Mouse (Mus musculus) 3T3-L1 (cell line): ENCODE results near the gene Kdm1a.
A peak's percentile ranks its signal among the peaks of the same experiment; 100 is the strongest.

Experiments
- DNase-seq: peaks from one replicate; pipeline ENCODE4 v3.0.0-alpha.2; 2015; ENCODE audit warnings: low read depth, low spot score

The Kdm1a gene

DNA sequence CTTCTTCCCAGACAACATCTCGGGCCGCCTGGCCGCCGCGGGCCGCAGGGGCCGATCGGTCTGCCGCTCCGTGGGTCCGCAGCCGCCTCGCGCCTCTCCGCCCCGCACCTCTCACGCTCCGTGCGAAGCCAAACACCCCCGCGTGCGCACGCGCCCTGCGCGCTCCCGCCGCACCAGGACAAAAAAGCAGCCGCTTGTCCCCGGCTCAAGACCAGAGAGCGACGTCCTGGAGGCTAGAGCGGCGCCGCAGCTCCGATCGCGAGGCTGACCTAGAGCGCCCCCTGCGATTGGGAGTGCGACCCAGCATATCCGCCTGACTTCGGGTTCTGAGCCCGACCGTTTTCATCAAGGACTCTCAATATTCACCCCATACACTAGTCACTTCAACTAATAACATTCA is at the start of gene Kdm1a:
Gene Kdm1a, minus strand, starts transcription at position 156 of the 400 bp plus-strand sequence.
- peak; percentile 90 for DNase-seq

DNA sequence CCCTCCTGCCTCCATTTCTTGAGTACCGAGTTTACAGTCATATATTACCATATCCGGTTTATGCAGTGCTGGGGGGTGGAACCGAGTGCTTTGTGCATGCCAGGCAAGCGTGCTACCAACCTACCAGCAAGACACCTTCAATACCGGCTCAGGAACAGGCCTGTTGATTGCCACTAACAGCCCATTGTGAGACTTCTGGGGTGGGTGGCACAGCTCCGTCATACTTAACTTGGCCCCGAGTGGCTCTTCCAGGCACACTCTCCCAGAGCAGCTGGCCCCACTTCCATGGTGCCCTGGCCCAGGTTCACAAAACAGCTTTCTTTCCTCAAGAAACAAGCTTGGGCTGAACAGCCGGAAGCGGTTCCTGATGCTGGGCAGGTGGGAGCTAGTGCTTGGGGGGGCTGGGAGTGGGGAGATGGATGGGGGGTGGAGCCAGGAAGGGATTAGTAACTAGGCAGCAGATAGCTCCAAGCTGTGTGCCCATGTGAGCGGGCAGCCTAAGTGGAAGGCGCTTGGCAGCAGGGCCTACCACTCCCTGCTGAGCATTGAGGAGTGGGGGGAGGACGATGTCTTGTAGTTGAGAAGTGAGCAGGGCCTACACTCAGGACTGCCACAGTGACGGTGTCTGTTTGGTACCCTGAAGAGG is 49.5 kb upstream of the Kdm1a start:
- no peak for DNase-seq

DNA sequence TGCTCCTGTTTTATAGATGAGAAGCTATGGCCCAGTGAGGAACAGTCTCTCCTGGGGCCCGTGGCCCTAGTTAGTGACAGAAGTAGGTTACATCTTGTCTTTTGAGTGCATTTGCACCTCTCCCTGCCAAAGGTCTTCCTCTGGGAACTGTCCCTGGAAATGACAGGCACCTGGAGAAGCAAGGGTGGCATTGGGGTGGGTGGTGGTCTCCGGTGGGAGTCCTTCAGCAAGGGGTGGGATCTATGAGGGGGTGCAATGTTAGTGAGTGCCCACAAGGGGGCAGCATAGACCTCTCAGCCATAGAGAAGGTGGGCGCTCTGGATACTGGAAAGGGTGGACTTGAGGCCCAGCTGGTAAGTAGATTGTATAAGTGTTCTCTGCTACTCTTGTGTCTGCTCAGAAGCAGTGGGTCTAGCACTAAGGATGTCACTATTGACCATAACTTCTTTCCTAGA is 48.9 kb upstream of the Kdm1a start:
- DNase-seq = peak; percentile 54

DNA sequence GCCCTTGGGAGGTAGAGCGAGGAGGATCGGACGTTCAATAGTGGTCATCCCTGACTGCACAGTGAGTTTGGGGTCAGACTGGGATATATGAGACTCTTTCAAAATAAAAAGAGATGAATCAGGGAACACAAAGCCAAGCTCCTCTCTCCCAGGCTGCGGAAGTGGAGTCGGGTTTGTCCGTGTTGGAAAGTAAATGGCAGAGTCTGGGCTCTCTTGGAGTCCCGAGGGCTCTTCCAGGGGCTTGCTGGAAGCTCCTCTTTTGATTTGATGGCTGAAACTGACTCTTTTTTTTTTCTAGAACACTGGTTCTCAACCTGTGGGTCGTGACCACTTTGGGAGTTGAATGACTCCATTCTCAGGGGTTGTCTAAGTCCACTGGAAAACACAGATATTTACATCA is 47.7 kb upstream of the Kdm1a start:
- DNase-seq = peak; percentile 52

DNA sequence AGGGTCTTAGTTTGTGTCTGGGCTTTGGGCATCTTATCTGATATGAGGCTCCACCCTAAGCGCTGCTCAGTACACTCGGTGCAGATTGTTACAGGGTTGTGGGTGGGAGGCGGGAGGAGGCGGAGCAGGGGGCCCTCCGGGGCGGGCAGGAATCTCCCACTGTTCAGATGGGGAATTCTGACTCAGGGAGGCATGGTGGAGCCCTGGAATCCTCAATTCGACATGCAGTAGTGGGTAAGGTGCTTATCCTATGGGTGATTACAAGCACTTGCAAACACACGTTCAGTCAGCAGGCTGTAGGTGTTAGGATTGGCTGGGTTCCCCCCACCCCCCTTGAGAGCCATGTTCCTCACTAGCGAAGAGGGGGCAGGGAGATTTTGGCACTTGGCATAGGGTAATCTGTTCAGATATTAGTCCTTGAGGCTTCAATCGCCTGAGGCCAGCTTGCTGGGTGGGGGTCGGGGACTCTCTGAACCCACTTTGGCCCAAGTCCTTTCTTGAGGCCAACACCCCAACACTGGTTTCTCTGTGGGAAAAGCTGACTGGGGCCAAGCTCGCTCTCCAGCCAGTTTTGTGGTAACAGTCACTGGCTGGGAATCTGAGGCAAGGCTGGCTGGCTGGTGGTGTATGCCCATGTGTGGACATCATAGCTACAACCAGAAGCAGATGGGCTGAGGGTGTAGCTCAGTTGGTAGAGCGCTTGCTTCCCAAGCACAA is 47.1 kb upstream of the Kdm1a start:
- peak; percentile 82 for DNase-seq

DNA sequence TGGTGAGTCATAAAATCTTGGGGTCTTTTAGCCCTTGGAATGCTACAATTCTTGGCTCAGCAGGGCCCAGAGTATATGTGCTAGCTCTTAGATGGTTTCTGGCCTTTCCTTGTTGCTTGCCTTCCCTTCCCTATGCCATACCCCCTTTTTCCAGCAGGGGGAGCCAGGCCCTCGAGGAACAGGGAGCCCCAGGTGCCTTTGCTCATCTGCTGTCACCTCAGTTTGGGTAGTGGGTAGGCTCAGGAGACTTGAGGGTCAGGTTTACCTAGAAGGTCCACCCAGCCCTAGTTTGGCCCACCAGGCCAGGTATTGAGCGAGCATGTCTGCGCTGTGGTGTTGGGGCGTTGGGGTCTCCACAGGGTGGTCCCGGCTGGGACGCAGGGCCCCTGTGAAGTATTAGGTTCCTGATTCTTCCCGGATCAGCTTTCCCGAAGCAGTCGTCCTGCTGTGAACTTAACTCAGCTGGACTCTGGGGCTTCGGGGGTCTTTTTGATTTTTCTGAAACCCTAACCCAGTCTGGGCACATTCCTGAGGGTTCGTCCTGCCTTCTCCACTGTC is 46.5 kb upstream of the Kdm1a start:
- DNase-seq = peak; percentile 85

DNA sequence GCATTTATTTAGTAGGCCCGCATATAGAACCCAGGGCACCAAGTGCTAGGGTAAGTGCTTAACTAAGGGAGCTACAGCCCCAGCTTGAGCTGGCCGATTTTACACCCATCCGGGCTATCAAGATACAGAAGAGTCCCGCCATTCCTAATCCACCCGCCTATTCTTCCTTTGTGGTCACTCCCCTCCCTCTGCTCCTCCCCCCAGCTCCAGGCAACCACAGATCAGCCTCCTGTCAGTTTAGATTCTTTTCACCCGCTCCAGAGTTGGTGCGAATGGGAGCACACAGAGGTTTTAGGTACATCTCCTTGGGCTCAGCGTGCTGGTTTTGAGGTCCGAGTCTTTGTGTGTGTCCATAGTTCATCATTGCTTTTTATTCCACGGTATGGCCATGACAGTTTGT is 36.4 kb upstream of the Kdm1a start:
- DNase-seq = no peak

DNA sequence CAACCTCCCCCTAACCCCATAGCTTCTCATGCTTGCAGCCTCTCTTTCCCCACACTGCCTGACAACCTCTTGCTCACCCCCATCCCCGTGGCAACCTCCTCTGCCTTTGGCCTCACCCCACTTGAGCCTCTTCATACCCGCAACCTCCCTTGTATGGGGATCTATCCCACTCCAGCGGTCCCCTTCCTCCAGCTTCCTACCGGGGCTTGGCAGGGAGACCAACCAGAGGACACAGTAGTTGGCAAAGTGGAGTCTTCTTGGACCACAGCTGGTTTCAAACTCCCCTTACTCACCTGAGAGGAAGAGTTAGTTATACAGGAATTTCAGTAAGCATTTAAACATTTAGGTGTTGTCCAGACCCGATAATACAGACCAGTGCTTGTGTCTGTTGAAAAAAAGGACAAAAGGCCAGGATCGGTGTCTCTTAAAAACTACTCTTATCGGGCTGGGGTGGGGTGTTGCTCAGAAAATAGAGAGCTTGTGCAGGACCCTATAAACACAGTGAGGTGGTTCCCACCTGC is 35.8 kb upstream of the Kdm1a start:
- DNase-seq = no peak

DNA sequence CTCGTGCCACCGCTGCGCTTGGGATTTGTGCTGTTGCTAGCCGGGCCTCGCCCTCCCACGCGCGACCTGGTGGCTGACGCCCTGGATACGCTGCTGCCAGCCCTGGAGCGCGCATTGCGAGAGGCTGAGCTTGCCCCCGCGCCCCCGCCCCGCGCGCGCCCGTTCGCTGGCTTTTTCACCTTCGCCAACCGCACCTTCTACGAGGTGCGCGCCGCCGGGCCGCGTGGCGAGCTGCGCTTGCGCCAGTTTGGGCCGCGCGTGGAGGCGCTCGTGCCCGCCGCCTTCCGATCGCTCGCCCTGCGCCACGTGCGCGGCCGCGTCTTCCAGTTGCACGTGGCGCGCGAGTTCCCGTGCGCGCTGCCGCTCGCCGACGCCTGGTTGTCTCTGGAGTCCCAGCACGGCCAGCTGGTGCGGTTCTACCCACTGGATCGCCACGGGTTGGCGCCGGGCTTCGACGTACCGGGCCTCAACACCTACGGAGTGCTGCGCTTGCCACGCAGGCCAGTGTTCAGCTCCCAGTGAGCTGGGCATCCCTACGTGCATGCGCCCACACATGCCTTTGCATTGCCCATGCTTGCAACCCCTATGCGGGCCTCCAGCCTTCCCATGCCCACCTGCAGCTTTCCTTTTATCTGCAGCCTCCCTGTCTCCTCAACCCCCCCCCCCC is 35.2 kb upstream of the Kdm1a start:
- DNase-seq = no peak

DNA sequence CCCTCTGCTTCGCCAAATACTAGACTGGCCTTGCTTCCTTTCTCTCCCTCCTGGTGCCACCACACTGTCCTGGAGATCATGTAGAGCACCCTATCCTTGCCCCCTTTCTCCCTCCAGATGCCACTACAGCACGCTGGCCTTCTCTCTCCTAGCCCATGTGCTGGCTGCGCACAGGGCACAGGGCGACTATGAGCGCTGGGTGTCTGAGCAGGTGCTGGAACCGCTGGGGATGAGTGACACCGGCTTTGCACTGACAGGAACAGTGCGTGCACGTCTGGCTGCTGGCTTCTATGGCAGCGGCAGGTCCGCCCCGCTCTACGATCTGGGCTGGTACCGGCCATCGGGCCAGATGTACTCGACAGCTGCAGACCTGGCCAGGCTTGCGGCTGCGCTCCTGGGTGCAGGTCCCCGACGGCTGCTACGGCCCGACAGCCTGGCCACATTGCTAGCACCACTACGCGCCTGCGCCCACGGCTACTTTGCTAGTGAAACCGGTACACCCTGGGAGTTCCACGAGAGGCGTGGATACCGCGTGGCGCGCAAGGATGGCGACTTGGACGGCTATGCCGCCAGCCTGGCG is 34.5 kb upstream of the Kdm1a start:
- DNase-seq = no peak

DNA sequence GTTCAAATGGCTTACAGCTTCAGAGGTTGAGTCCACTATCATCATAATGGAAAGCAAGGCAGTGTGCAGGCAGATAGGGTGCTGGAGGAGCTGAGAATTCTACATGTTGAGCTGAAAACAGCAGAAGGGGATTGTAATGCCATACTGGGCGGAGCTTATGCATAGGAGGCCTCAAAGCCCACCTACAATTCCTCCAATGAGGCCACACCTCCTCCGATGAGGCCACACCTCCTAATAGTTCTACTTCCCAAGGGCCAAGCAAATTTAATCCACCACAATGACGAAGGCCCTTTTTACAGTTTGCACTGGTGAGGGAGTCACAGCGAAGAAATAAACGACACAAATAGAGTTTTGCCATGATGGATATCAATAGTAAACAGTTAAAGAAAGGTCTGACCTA is 34.0 kb upstream of the Kdm1a start:
- DNase-seq = no peak

DNA sequence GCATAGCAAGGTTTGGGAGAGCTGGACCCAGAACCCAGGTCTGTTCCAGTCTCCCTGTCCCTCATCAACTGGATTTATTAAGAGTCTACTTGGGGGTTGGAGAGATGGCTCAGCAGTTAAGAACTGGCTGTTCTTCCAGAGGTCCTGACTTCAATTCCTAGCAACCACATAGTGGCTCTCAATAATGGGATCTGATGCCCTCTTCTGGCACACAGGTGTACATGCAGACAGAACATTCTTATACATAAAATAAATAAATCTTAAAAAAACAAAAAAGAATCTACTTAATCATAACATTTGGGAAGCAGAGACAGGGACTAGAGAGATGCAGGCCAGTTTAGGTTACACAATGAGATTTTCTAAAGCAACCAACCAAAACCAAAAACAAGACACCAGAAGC is 33.5 kb upstream of the Kdm1a start:
- DNase-seq = no peak

DNA sequence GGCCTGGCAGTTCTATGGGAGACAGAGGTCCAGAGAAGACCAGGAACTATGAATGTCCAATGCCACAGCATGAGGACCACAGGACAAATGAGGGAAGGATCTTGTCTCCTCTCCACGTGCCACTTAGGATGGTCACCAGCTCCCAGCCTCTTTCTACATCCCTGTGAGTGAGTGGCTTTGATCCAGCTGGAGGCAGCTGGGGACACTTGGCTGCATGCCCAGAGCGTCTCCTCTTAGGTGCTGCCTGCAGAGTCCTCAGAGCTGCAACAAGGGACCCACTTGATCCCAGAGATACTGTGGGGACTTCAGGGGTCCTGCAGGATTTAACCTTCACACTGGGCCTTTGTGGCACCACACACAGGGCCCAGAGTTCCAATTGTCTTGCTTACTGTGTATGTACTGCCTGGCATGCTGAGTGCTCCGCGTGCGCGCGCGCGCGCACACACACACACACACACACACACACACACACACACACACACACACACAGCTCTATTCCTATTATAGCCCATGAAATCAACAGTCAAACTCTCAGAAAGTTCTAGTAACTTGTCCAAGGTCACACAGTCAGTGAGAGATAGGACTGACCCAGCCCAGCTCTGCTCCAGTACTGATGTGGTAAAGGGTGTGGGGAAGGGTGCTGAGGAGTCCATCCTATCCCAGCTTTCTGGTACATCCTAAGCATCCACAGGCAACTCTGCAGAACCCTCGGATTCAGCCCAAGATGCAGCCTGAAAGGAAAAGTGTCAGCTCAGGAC is 28.9 kb upstream of the Kdm1a start:
- no peak for DNase-seq

DNA sequence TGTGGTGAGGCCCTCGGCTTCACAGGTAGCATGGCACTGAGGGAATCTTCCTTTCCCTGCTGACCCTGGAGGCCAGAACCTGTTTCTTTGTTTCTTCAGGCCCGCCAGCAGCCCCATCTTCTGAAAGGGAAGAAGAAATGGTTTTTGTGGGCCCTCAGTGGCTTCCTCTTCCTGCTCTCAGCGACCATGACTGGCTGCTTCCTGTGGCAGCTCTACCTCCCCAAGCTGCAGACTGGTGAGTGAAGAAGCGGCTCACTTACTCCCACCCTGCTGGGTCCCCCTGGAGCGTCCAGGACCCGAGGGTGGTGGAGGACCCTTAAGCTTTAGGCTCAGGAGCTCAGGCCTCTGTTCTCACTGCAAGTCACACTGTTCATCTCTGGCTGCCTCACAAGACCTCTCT is 24.1 kb upstream of the Kdm1a start:
- no peak for DNase-seq

DNA sequence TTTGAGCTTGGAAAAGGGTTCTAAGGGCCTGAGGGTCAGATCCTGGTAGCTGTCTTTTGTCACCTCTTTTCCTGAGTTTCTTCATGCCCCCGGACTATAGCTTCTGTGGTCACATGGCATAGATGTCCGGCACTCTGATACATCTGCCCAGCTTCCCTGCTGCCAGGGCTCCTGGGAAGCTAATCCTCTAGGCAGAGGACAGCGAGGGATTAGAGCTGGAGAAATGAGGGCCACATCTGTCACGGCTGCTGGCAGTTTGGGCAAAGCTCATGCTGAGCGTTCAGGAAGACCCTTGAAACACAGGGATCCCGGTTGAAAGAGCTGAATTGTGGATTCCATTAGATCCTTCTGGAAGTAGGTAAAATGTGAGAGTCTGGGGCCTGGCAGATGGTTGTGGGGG is 19.9 kb upstream of the Kdm1a start, which contains the start of gene Lactbl1:
Gene Lactbl1, plus strand, starts transcription at position 234 of the 400 bp plus-strand sequence.
- no peak for DNase-seq

DNA sequence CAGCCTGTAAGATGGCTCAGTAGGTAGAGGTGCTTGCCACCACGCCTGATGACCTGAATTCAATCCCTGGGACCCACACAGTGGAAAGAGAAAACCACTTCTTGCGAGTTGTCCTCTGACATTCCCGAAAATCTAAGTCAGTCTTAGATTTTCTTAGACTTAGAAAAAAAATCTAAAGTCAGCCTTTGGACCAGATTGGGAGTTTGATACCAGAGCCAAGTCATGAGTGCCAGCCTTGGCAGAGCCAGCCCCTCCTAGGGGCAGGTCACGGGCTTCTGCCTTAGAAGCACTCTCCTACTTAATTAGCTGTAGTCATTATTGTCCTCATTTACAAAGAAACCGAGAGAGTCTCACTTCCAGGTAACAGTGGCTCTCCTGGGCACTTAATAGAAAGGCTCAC is 19.4 kb upstream of the Kdm1a start:
- no peak for DNase-seq

DNA sequence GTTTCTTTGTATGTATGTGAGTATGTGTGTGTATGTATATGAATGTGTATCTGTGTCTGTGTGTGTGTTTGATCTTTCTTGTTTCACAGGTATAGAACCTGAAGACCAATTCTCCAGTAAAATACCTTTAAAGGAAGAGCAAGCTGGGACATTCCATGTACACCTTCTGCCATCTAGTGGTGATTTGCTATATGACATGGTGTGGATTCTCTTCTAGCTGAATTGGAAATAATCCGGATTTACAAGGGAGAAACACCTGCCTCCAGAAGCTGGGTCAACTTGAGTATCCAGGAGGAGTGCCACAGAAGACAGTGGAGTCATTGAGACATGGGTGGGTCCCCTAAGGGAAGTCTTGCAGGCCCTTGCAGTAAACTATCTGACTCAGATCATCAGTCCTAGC is 18.8 kb upstream of the Kdm1a start:
- peak; percentile 83 for DNase-seq

DNA sequence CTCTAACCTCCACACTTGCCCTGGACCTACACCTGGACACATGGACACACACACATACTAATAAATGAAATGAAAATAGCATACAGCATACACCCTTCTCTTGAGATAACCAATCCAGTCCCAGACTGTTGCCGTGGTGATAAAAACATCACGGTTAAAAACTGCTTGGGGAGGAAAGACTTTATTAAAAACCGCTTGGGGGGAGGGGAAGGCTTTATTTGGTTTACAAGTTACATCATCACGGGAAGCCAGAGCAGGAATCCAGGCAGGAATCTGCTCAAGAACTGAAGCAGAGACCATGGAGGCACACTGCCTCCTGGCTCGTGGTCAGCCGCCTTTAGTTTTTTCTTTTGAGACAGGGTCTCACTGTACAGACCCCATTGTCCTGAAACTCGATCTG is 11.1 kb upstream of the Kdm1a start:
- no peak for DNase-seq

DNA sequence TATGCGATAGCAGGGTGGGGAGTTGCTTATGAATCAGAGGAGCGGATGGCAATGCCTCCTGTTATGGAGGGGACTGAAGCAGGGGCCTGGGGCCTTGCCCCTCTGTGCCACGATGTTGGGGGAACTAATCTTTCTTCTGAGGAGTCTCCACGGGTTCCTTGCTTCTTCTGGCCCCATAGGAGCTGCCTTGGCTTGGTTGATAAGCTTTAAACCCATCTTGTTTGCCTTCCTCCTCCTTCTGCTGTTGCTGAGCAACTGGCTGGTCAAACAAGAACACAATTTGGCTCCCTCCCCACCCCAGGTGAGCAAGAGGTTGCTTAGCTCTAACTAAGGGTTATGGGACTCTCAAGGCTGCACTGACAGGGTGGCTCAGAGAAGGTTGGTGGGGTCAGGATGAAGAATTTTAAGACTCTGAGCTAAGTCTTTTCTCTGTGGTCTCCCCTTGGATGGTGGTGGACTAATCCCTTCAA is 7.9 kb upstream of the Kdm1a start, which contains the start of gene Tex46:
Gene Tex46, plus strand, starts transcription at position 51 of the 470 bp plus-strand sequence.
- no peak for DNase-seq

DNA sequence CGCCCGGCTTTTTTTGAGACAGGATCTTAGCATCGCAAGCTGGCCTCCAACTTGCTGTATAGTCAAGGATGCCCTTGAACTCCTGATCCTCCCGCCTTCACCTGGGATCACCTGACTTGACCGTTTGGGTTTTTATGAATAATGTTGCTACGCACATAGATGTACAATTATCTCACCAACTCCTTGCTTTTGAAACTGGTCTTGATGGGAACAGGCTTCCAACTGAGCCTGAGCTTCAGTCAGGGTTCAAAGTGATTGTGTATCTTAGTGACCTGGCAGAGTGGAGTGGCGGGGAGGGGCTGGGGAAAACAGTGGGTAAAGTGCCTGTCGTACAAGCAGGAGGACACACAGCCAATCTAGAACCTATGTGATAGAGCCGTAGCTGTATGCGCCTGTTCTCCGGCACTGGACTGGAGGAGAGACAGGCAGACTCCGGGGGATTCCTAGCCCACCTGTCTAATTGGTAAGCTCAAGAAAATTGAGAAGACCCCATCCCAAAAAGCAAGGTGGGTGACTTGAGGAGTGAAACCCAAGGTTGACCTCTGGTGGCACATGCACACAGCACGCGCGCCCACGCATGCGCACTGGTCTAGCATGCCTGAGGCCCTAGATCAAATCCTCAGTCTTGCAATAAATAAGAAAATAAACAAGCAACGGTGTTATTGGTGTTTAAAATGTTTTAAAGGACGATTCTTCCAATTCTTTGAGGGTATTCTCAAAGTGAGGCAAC is 3.4 kb upstream of the Kdm1a start:
- no peak for DNase-seq
